Mouse (Mus musculus) megakaryocyte, embryonic 14.5 days (primary cell): ENCODE data around the gene Mfsd4b3.

ENCODE experiments used
- FLI1 ChIP-seq: IDR thresholded peaks from 2 replicates; pipeline ENCODE4 v1.6.1; 2012; ENCODE audit warnings: low read length, inconsistent platforms, mixed read lengths
- GATA1 ChIP-seq: IDR thresholded peaks from 3 replicates; pipeline ENCODE4 v1.6.1; 2012; ENCODE audit warnings: mixed read lengths, low read length, inconsistent platforms, borderline replicate concordance

GRCm38 (mm10) chr10:39967512-39967911 lies 7.6 kb upstream of the Mfsd4b3 start:
- TF ChIP-seq GATA1 (no peak), FLI1 (no peak)
